Mouse (Mus musculus): ENCODE data around the gene Arl1.
"Not testable (repeated sequence)": the region's sequence is repeated elsewhere in the genome, so short reads cannot be mapped to it uniquely, and the experiment has no call there.

Arl1 gene

GRCm38 (mm10) chr10:88730571-88731495, at the start of gene Arl1:
Gene Arl1 (plus strand): TSS chr10:88730858.
- DNase-seq (ENCODE audit: low read depth, low spot score): peak; percentile 89

GRCm38 (mm10) chr10:88682904-88683563, 47.6 kb upstream of the Arl1 start:
- no peak for DNase-seq (ENCODE audit: low read depth, low spot score)

DNA sequence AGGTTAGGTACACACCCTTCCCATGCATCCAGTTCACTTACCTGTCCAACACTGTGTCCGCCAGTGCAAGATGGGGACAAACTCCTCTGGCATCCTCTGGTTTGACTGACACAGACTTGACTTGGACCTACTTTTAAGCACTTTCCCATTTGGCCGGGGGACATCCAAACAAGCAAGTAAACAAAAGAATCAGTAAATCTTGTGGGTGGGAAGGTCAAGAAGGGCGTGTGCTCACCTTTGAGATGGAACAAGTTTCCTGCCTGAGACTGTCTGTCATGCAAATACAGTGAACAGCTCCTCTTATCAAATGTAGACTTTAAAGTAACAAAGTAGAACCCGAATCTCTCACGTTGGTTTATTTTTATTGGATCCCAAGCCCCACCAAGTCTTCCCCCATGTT, 45.7 kb upstream of the Arl1 start, which contains the start of gene Spic:
Spic (minus strand) TSS at position 91 of the 400 bp plus-strand sequence.
- peak; percentile 96 for DNase-seq (ENCODE audit: low read depth, low spot score)

GRCm38 (mm10) chr10:88700938-88701337, 29.7 kb upstream of the Arl1 start:
- DNase-seq (ENCODE audit: low read depth, low spot score): peak; percentile 74

- DNase-seq (ENCODE audit: low read depth, low spot score): peak; percentile 90
Observed at GRCm38 (mm10) chr10:88708671-88709523, 21.8 kb upstream of the Arl1 start.

DNA sequence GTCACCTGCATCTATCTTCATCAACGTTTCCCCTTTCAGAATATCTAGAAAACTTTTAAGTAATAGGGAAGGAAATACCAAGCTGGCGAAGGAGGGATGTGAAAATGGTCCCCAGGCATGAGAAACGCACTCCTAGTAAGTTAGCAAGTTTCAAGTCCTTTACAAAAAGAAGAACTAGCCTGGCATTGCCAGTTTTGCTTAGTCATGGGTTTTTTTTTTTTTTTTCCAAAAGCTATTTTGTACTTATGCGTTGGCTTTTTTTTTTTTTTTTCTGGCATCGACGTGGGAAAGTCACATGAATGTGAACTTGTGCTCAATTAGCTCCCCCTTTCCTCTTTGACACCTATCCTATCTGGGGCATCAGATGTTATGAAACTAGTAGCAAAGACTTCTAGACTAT, 18.3 kb upstream of the Arl1 start:
- no peak for DNase-seq (ENCODE audit: low read depth, low spot score)

DNA sequence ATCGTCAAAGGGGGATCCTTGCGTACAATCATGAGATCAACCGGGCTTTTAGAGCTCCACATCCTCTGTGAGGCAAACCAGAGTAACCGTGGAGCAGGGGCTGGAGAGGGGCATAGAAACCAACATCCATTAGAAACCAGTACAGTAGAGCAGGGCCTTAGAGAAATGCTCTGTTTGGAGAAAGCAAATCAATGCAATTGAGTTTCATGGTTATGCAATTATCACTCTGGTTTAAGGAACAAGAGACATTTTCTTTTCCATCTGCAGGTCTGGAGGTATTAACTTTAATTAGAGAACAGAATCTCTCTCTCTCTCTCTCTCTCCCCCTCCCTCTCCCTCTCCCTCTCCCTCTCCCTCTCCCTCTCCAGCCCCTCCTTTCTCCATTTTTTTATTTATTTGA, 15.9 kb upstream of the Arl1 start:
- no peak for DNase-seq (ENCODE audit: low read depth, low spot score)

DNA sequence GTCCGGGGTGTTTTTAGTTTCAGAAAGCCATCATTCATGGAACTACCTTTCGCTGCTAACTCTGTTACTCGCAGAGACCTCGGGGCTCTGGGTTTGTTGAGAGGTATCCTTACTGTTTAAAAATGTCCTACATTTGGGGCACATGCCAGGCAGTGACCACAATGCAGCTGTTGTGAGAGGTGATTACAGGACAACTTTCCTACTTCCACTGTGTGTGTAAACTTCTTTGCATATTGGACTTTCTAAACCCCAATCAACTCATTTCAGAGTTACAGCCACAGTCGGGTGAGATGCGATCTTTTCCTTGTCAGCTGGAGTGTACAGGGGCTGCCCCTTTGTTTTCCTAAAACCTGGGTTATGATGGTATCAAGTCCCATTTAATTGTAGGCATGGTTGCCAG, 15.0 kb upstream of the Arl1 start:
- DNase-seq (ENCODE audit: low read depth, low spot score): no peak

GRCm38 (mm10) chr10:88716986-88717755, 13.5 kb upstream of the Arl1 start:
- DNase-seq (ENCODE audit: low read depth, low spot score): peak; percentile 60

GRCm38 (mm10) chr10:88717756-88718025, 13.0 kb upstream of the Arl1 start:
- no peak for DNase-seq (ENCODE audit: low read depth, low spot score)

DNA sequence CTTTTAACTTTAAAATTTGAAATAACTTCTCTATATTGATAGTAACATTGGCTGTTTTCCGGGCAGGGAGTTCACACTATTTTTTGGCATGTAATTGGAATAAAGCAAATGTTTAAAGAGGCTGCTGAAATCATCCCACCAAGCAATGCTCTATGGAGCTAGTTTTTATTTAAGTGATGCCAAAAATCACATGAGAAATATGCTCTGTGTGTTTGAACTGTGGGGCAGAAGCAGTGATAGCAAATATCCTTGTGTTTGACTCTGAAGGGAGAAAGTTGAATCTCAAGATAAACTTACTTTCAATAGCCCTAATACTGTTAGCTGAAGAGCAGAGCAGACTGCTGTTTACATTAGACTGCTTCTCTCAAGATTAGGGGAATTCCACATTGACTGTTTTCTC, 11.0 kb upstream of the Arl1 start:
- DNase-seq (ENCODE audit: low read depth, low spot score): no peak

GRCm38 (mm10) chr10:88725343-88725742, 5.3 kb upstream of the Arl1 start:
- DNase-seq (ENCODE audit: low read depth, low spot score): peak; percentile 78

GRCm38 (mm10) chr10:88727128-88727527, 3.5 kb upstream of the Arl1 start:
- DNase-seq (ENCODE audit: low read depth, low spot score): peak; percentile 77

- DNase-seq (ENCODE audit: low read depth, low spot score): no peak
Observed at GRCm38 (mm10) chr10:88728166-88728565, 2.5 kb upstream of the Arl1 start.

DNA sequence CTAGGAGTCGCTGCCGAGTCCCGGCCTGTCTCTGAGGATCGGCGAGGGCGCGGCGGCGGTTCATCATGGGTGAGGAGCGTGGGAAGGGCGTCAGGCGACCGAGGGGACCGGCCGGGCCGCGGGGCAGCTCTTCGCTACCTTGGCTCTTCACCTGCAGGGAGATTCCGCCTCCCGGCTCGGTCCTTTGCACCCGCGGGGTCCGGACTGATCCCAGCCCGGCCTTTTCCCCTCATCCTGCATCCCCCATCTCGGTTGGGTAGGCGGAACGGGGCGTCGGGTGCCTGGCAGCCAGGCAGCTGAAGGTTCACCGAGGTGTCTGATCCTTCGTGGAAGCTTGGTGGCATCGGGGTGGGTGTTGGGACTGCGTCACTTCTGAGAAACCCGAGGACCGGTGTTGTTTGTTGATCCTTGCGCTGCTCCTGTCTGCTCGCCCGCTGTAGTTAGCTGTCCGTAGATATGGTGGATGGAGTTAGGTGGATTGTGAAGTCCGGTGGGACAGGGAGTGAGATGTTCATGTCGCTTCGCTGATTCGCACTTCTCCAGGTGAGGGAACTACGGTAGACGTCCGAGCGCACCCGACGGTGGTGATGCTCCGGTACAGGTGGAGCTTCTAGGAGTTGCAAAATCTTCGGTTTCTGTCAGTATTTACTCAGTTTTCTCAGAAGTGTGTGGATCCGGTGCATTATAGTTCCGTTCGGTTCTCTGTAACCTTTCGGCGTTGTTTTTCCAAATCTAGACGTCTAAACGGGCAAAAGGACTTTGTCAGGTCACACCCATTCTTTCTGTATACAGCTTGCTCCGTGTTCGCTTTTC, 1.0 kb downstream of the Arl1 start:
- no peak for DNase-seq (ENCODE audit: low read depth, low spot score)

- DNase-seq (ENCODE audit: low read depth, low spot score): peak; percentile 61
Observed at GRCm38 (mm10) chr10:88732309-88732622, 1.6 kb downstream of the Arl1 start.

- DNase-seq (ENCODE audit: low read depth, low spot score): not testable (repeated sequence)
Observed at GRCm38 (mm10) chr10:88739074-88739473, 8.4 kb downstream of the Arl1 start.

DNA sequence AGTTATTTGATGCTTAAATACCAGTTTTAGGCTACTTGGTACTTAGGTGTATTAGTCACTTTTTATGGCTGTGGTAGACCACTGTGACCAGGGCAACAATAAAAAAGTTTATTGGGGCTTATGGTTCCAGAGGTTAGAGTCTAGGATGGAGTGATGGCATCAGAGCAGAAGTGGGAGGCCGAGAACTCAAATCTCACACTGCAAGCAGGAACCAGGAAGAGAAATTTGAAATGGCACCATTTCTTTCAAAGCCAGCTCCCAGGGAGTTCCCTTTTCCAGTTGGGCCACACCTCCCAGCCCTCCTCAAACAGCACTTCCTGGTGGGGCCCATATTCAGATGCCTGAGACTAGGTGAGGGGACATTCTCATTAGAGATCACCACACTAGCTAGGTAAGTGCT, 9.2 kb downstream of the Arl1 start:
- no peak for DNase-seq (ENCODE audit: low read depth, low spot score)

GRCm38 (mm10) chr10:88740781-88741180, 10.1 kb downstream of the Arl1 start:
- DNase-seq (ENCODE audit: low read depth, low spot score): no peak

- no peak for DNase-seq (ENCODE audit: low read depth, low spot score)
Observed at GRCm38 (mm10) chr10:88741426-88741825, 10.8 kb downstream of the Arl1 start.
